Mouse (Mus musculus) left cerebral cortex, adult 8-10 months (tissue): ENCODE data around the gene Aco1. TPM values are rescaled to one million over a fixed set of nuclear protein-coding genes. Genes with fewer than 3 reads are reported as not detected.
"Not testable (repeated sequence)": the region's sequence is repeated elsewhere in the genome, so short reads cannot be mapped to it uniquely, and the experiment has no call there.

ENCODE experiments used
- DNase-seq, 2 experiments: peaks; one replicate each; pipeline ENCODE4 v3.0.0; 2022; ENCODE audit warnings: low spot score in 2 of 2
- total RNA-seq, 4 experiments: library from RNA; stranded (reverse); gene quantifications; 2 replicates each; pipeline ENCODE4 v1.2.4; 2022

The Aco1 gene
- 10 to 100 TPM; 30.0 to 32.8 (median 31.5) TPM for total RNA-seq

- DNase-seq: peak; percentile 95 to 97
Observed at GRCm38 (mm10) chr4:40142743-40143532, at the start of gene Aco1. TSS of gene Aco1 (plus strand) at chr4:40143081.

GRCm38 (mm10) chr4:40094974-40095373, 47.9 kb upstream of the Aco1 start:
- DNase-seq: no peak

DNA sequence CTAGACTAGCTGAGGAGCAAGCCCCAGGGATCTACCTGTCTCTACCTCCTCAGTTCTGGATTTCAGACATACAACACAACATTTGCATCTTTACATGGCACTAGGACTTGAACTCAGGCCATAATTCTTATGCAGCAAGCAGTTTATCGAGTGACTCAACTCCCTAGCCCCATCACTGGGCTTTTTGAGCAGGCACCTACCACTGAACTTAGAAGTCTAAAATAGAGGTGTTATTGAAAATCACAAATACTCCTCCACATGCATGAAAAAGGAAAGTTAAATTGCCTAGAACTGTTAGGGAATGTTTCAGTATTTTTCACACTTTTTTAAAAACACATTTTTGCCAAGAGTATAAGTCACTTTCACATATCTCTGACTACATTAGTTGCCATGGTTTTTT, 39.9 kb upstream of the Aco1 start:
- DNase-seq: peak in 1 of 2 experiments; percentile 45

DNA sequence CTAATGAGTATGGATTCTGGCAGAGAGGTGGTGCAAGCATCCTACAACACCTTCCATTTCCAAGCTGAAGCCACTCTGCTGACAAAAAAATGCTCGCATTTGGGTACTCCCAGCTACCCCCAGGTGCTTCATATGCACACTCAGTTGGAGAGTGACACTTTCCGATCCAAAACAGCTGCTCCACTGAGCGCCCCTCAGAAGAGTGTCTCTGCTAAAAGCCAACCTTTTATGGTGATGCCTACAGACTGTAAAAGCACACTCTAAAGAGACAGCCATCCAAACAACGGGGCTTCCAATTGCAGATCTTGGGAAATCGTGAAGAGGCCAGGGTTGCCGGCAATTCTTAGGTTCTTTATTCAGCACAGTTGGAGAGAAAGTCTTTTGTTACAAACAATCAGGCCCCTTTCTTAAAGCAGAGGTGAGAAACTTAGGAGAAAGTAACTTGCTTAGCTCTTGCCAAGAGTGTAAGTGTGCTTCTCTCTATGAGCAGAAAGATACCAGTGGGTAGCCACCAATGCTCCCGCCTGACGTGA, 36.8 kb upstream of the Aco1 start:
- no peak for DNase-seq

GRCm38 (mm10) chr4:40108030-40108429, 34.9 kb upstream of the Aco1 start:
- no peak for DNase-seq

DNA sequence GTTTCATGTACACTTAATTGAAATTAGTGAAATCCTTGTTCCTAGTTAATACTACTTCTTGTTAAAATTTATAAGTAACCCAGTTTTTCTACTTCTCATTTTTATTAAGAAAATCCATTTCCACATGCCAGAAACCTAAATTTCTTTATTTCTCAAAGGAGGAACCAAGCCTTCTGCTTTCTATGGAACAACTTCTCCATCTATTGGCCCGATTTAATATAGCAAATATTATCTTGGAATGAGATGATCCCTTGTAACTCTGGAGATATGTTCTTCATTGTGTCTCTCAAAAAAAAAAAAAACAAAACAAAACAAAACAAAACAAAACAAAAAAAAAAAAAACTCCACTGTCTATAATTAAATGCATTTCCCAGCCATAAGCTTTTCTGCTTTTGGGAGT, 29.7 kb upstream of the Aco1 start:
- DNase-seq: no peak

- DNase-seq: no peak
Observed at GRCm38 (mm10) chr4:40121221-40121620, 21.7 kb upstream of the Aco1 start.

DNA sequence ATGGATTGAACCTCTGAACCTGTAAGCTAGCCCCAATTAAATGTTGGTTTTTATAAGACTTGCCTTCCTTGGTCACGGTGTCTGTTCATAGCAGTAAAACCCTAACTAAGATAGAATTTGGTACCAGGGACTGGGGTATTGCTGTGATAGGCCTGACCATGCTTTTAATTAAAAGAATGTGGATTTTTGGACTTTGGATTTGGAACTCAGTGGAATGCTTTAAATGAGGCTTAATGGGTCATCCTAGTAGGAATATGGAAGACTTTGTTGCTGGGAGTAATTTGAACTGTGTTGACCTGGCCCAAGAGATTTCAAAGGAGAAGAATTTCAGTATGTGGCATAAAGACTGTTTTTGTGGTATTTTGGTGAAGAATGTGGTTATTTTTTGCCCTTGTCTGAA, 20.6 kb upstream of the Aco1 start:
- not testable (repeated sequence) for DNase-seq

DNA sequence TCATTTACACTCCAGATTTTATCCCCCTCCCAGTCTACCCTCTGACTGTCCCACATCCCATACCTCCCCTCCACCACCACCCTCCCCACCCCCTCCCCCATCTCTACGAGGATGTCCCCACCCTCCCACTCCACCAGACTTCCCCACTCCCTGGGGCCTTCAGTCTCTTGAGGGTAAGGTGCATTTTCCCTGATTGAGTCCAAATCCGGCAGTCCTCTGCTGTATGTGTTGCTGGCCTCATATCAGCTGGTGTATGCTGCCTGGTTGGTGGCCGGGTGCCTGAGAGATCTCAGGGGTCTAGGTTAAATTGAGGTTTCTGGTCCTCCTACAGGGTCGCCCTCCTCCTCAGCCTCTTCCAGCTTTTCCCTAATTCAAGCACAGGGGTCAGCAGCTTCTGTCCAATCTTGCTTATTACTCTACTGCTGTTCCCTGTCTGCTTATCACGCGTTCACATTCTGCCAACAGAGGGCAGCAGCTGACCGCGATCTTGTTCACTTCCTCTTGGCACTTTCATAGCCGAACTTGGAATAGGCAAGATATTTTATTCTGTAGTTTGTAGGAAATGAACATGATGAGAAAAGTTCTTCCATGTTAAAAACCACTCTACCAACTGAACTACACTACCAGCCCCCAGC, 8.3 kb upstream of the Aco1 start:
- DNase-seq: peak; percentile 30 to 62

- DNase-seq: no peak
Observed at GRCm38 (mm10) chr4:40136519-40136918, 6.4 kb upstream of the Aco1 start.

GRCm38 (mm10) chr4:40139663-40140255, 3.1 kb upstream of the Aco1 start:
- DNase-seq: no peak

DNA sequence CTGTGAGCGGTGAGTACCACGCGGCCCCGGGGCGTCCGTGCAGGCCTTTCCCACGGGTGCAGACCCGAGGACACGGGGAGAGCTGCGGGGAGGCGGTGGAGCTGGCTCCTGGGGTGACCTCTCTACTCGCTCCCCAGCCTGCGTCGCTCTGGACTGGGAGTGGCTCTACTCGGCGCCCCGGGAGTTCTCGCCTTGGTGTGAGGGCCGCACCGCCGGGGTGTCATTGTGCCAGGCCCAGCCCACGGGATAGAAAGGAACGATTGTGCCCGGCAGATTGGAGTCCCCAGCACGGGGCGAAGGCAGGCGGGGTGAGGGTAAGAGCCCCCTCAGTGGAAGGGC, 621 bp downstream of the Aco1 start:
- no peak for DNase-seq

GRCm38 (mm10) chr4:40144543-40144942, 1.7 kb downstream of the Aco1 start:
- DNase-seq: no peak

- DNase-seq: no peak
Observed at GRCm38 (mm10) chr4:40144981-40145380, 2.1 kb downstream of the Aco1 start.

GRCm38 (mm10) chr4:40148281-40148680, 5.4 kb downstream of the Aco1 start:
- no peak for DNase-seq

- DNase-seq: no peak
Observed at GRCm38 (mm10) chr4:40150046-40150445, 7.2 kb downstream of the Aco1 start.

GRCm38 (mm10) chr4:40152771-40153170, 9.9 kb downstream of the Aco1 start:
- DNase-seq: no peak

GRCm38 (mm10) chr4:40153500-40153899, 10.6 kb downstream of the Aco1 start:
- no peak for DNase-seq

- DNase-seq: no peak
Observed at GRCm38 (mm10) chr4:40154751-40155150, 11.9 kb downstream of the Aco1 start.

- no peak for DNase-seq
Observed at GRCm38 (mm10) chr4:40155467-40155999, 12.7 kb downstream of the Aco1 start.

- DNase-seq: no peak
Observed at GRCm38 (mm10) chr4:40156153-40156552, 13.3 kb downstream of the Aco1 start.
